Mouse (Mus musculus): ENCODE results near the gene Teddm1b. TPM values are rescaled to one million over a fixed set of nuclear protein-coding genes. Genes with fewer than 3 reads are reported as not detected.

Gene Teddm1b
- total and polyA plus RNA-seq, 3 experiments, result not detected

- intact Hi-C loops (cut with DNase I), result loop anchor here (5.0 kb wide), 1 partner anchor 108 kb away; no protein-coding TSS in a partner anchor
- no peaks in the 10 kb centered on the region for H3K27me3 ChIP-seq (ENCODE audit: control insufficient read depth, insufficient read depth, low read length)
- 71% methylated on average over 6 of the region's 6 CpGs for WGBS
- no peak for DNase-seq
- H3K4me3 ChIP-seq, result no peak overlapping the region
- TF ChIP-seq CTCF (IDR thresholded peaks at IDR 0.05), result no peak
- no peak for TF ChIP-seq EP300 (IDR thresholded peaks at IDR 0.05; ENCODE audit: insufficient read depth, low read depth, low read length)
- no peaks in the 10 kb centered on the region for H3K79me2 ChIP-seq (replicated peaks; ENCODE audit: control insufficient read depth, insufficient read depth, low read length)
- no peak overlapping the region for H3K9ac ChIP-seq (ENCODE audit: low read depth, low read length)
- peaks cover 3% of the 10 kb centered on the region for H3K4me1 ChIP-seq (ENCODE audit: control insufficient read depth, insufficient read depth, low read length)
- H3K36me3 ChIP-seq (ENCODE audit: control insufficient read depth, insufficient read depth, low read length), result no peaks in the 10 kb centered on the region
- no peak overlapping the region for H3K27ac ChIP-seq
These were observed 50.5 kb downstream of the Teddm1b start for GRCm38 (mm10) chr1:153924395-153925385.

Small RNA genes lying within 50 kb of the gene (microRNA-seq; reads per million reads assigned to microRNA genes)
- gene Mir8114, result 36.7 to 63.4 reads per million in 2 experiments

Other genes starting within 250 kb of the Teddm1b start
- not detected for gene Rgs8, start 221.3 kb upstream of the Teddm1b start, total RNA-seq (2021)
- gene Rgs8, start 221.3 kb upstream of the Teddm1b start, polyA plus RNA-seq (2012; rRNA removed), result 0.06 TPM in 2 replicates
- gene Rgs16, start 134.0 kb upstream of the Teddm1b start, total RNA-seq (2021), result 1 to 10 TPM; 1.4 to 1.9 TPM
- gene Rgs16, start 134.0 kb upstream of the Teddm1b start, polyA plus RNA-seq (2012; rRNA removed), result 0.80 and 1.3 TPM in 2 replicates
- 1 to 10 TPM; 4.1 to 4.6 TPM for gene Rnasel, start 124.9 kb upstream of the Teddm1b start, total RNA-seq (2021)
- 2.5 and 4.4 TPM in 2 replicates for gene Rnasel, start 124.9 kb upstream of the Teddm1b start, polyA plus RNA-seq (2012; rRNA removed)
- gene Rgsl1, start 30.2 kb upstream of the Teddm1b start, total RNA-seq (2021), result not detected
- gene Rgsl1, start 30.2 kb upstream of the Teddm1b start, polyA plus RNA-seq (2012; rRNA removed), result 0.15 TPM in 1 of 2 replicates, not detected in the other
- not detected for gene Teddm1a, start 17.4 kb downstream of the Teddm1b start, total RNA-seq (2021)
- not detected in 2 replicates for gene Teddm1a, start 17.4 kb downstream of the Teddm1b start, polyA plus RNA-seq (2012; rRNA removed)
- gene Glul, start 25.6 kb downstream of the Teddm1b start, total RNA-seq (2021), result 100 to 1,000 TPM; 406 to 679 TPM
- 344 and 559 TPM in 2 replicates for gene Glul, start 25.6 kb downstream of the Teddm1b start, polyA plus RNA-seq (2012; rRNA removed)
- gene Teddm2, start 25.9 kb downstream of the Teddm1b start, total RNA-seq (2021), result under 1 TPM; 0.91 TPM
- gene Teddm2, start 25.9 kb downstream of the Teddm1b start, polyA plus RNA-seq (2012; rRNA removed), result 0.49 and 1.00 TPM in 2 replicates